Mouse (Mus musculus): ENCODE measurements at regions not wholly inside any gene's neighbourhood (a gene's known extent, or its start where the extent isn't known, plus 50 kb on each side); places are given as distances from the start of the nearest gene placed in this dataset.

- DNase-seq: no peak
Observed at GRCm38 (mm10) chr7:92984701-92985682, 94.7 kb upstream of the Fam181b start.

DNA sequence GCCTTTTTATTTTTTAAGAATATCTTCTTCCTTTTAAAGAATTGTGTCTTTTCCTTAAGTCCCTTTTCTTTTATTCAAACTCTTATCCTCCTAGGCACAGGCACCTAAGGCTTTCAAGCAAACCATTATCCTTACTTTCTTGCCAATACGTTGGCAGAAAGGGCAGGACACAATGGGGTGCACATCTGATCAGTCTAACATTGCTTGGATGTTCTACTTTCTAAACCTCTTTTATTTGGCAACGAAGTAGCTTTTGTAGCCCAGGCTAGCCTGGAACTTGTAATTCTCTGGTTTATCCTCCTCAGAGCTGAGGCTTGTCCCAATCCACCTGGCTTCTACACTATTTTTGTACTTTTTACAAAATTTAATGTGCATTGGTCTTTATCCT lies 94.0 kb upstream of the Fam181b start:
- DNase-seq: no peak

DNA sequence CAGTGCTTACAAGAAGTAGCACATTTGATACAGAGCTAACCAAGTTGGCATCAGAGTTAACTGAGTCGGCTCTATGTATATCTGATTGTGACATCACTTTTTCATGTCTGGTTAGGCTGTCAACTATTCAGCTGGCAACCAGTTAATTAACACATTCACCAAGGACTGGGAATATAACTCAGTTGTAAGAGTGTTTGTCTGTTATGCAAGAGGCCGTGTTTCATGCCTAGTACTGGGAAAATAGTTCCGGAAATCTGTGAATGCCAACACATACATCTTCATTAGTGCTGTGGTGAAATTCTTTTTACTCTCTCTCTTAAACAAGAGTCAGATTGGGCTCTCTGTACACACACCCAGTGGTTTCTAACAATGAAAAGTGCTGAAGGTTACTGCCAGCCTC lies 80.8 kb upstream of the Fam181b start:
- no peak for DNase-seq

GRCm38 (mm10) chr7:93006694-93007231 lies 72.9 kb upstream of the Fam181b start:
- DNase-seq: peak; percentile 39 to 48

GRCm38 (mm10) chr7:93007721-93008120 lies 71.9 kb upstream of the Fam181b start:
- no peak for DNase-seq

DNA sequence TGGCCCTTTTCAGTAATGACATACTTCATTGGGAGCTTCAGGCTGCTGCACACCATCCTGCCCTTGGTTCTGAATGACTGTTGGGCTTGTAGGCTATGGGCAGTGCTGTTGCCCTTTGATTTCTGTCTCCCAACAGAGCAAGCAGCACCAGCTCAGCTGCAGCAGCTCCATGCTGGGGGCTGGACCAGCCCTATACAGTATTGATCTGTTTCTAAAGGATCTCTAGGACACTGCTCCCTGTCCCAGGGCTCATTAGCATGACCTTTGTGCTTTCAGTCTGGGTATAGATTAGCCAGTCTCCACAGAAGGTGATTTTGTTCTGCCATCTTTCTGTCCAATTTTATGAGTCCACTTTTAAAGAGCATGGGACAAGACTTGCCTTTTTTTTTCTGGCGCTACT lies 60.3 kb upstream of the Fam181b start:
- no peak for DNase-seq

GRCm38 (mm10) chr7:93023489-93024130 lies 56.1 kb upstream of the Fam181b start:
- no peak for DNase-seq

- no peak for DNase-seq
Observed at GRCm38 (mm10) chr7:93026231-93026630, 53.4 kb upstream of the Fam181b start.

All from kidney, postnatal 25 days (tissue).